Mouse (Mus musculus) MEL (cell line): Measurements from ENCODE around the gene Col13a1. TPM values are rescaled to one million over a fixed set of nuclear protein-coding genes. Genes with fewer than 3 reads are reported as not detected.

Source experiments
- DNase-seq: peaks from one replicate; pipeline ENCODE4 v3.0.0; 2011; ENCODE audit warnings: low read depth, low spot score
- H3K27ac ChIP-seq: 2 replicates; pipeline ENCODE4 v1.5.1; 2012; ENCODE audit warnings: low read depth, mild to moderate bottlenecking, control low read depth, low read length, moderate library complexity; ENCODE audit not compliant: control insufficient read depth
- H3K27me3 ChIP-seq, 2 experiments: fragments of 150-350 bp in 1 of 2; sonication (generic) in 1 of 2; 2 replicates each; pipeline ENCODE4 v1.6.1; 2012; ENCODE audit warnings: low read length in 2 of 2, mild to moderate bottlenecking in 2 of 2, improper control_type of control experiment in 1 of 2, moderate library complexity in 1 of 2; ENCODE audit not compliant: insufficient read depth in 2 of 2, control insufficient read depth in 1 of 2
- H3K36me3 ChIP-seq, 2 experiments: 2 replicates each; pipeline ENCODE4 v1.6.1; 2012 to 2014; ENCODE audit warnings: low read length in 2 of 2, improper control_type of control experiment in 1 of 2, inconsistent platforms in 1 of 2, mild to moderate bottlenecking in 1 of 2; ENCODE audit not compliant: insufficient read depth in 2 of 2, control insufficient read depth in 1 of 2
- H3K4me1 ChIP-seq, 2 experiments: fragments of 150-350 bp in 1 of 2; sonication (generic) in 1 of 2; 2 replicates each; pipeline ENCODE4 v1.6.1; 2012; ENCODE audit warnings: low read length in 2 of 2, improper control_type of control experiment in 1 of 2, mild to moderate bottlenecking in 1 of 2; ENCODE audit not compliant: insufficient read depth in 2 of 2, control insufficient read depth in 1 of 2
- H3K4me3 ChIP-seq, 2 experiments: fragments of 150-350 bp in 1 of 2; sonication (generic) in 1 of 2; 2 replicates each; pipeline ENCODE4 v1.5.1; 2012; ENCODE audit warnings: low read depth in 2 of 2, low read length in 2 of 2, mild to moderate bottlenecking in 2 of 2, moderate library complexity in 2 of 2, control low read depth in 1 of 2, improper control_type of control experiment in 1 of 2; ENCODE audit not compliant: control insufficient read depth in 1 of 2, insufficient read depth in 1 of 2
- H3K79me2 ChIP-seq: 2 replicates; pipeline ENCODE4 v1.6.1; 2012; ENCODE audit warnings: mild to moderate bottlenecking, low read length, moderate library complexity; ENCODE audit not compliant: control insufficient read depth, poor library complexity, insufficient read depth
- H3K9ac ChIP-seq: 2 replicates; pipeline ENCODE4 v1.6.1; 2012; ENCODE audit warnings: low read depth, mild to moderate bottlenecking, control low read depth, low read length, moderate library complexity; ENCODE audit not compliant: control insufficient read depth, poor library complexity, severe bottlenecking
- H3K9me3 ChIP-seq: fragments of 150-350 bp; sonication (generic); replicated peaks from 2 replicates; pipeline ENCODE4 v1.6.1; 2012; ENCODE audit warnings: mild to moderate bottlenecking, low read length, improper control_type of control experiment, moderate library complexity; ENCODE audit not compliant: insufficient read depth
- CHD2 ChIP-seq: IDR thresholded peaks from 2 replicates; pipeline ENCODE4 v1.6.1; 2011; ENCODE audit warnings: low read length, improper control_type of control experiment
- CTCF ChIP-seq, 3 experiments: IDR thresholded peaks in 2 of 3; conservative IDR thresholded peaks in 1 of 3; 2 replicates each; pipeline ENCODE4 v1.5.1; 2011 to 2012; ENCODE audit warnings: low read length in 3 of 3, low read depth in 2 of 3, mild to moderate bottlenecking in 2 of 3, improper control_type of control experiment in 1 of 3, inconsistent platforms in 1 of 3, mixed read lengths in 1 of 3, moderate library complexity in 1 of 3; ENCODE audit not compliant: control insufficient read depth in 1 of 3, insufficient read depth in 1 of 3, poor library complexity in 1 of 3, severe bottlenecking in 1 of 3
- HCFC1 ChIP-seq: IDR thresholded peaks from 2 replicates; pipeline ENCODE4 v1.6.1; 2012; ENCODE audit warnings: low read depth, mild to moderate bottlenecking, inconsistent platforms, low read length, improper control_type of control experiment, moderate library complexity
- MAFK ChIP-seq: IDR thresholded peaks from 2 replicates; pipeline ENCODE4 v1.6.1; 2011; ENCODE audit warnings: low read depth, mild to moderate bottlenecking, low read length, improper control_type of control experiment, borderline replicate concordance
- MEF2A ChIP-seq: IDR thresholded peaks from 2 replicates; pipeline ENCODE4 v1.6.1; 2014; ENCODE audit warnings: low read depth, mild to moderate bottlenecking, inconsistent platforms, low read length, improper control_type of control experiment; ENCODE audit not compliant: poor library complexity, insufficient replicate concordance, severe bottlenecking; ENCODE audit errors: extremely low read depth
- MYB ChIP-seq: IDR thresholded peaks from 2 replicates; pipeline ENCODE4 v1.6.1; 2011; ENCODE audit warnings: mild to moderate bottlenecking, low read depth, low read length, improper control_type of control experiment
- MYC ChIP-seq: IDR thresholded peaks from 2 replicates; pipeline ENCODE4 v1.6.1; 2011; ENCODE audit warnings: low read depth, mild to moderate bottlenecking, low read length, improper control_type of control experiment, moderate library complexity
- POLR2A ChIP-seq, 2 experiments: IDR thresholded peaks; 2 replicates each; pipeline ENCODE4 v1.6.1; 2011 to 2012; ENCODE audit warnings: low read length in 2 of 2, mild to moderate bottlenecking in 2 of 2, control low read depth in 1 of 2, improper control_type of control experiment in 1 of 2, low read depth in 1 of 2, moderate library complexity in 1 of 2; ENCODE audit not compliant: control insufficient read depth in 1 of 2, insufficient read depth in 1 of 2, poor library complexity in 1 of 2
- TAL1 ChIP-seq: IDR thresholded peaks from 2 replicates; pipeline ENCODE4 v1.6.1; 2012; ENCODE audit warnings: mild to moderate bottlenecking, inconsistent platforms, low read length, moderate library complexity, mixed read lengths
- USF1 ChIP-seq: IDR thresholded peaks from 2 replicates; pipeline ENCODE4 v1.6.1; 2014; ENCODE audit warnings: low read depth, mild to moderate bottlenecking, inconsistent platforms, low read length, improper control_type of control experiment, moderate library complexity
- ZC3H11A ChIP-seq: IDR thresholded peaks from 2 replicates; pipeline ENCODE4 v1.6.1; 2012; ENCODE audit warnings: low read depth, mild to moderate bottlenecking, inconsistent platforms, low read length, improper control_type of control experiment
- ZKSCAN1 ChIP-seq: IDR thresholded peaks from 2 replicates; pipeline ENCODE4 v1.6.1; 2012; ENCODE audit warnings: low read depth, mild to moderate bottlenecking, inconsistent platforms, low read length, improper control_type of control experiment, moderate library complexity
- ZMIZ1 ChIP-seq: IDR thresholded peaks from 2 replicates; pipeline ENCODE4 v1.6.1; 2012; ENCODE audit warnings: low read depth, mild to moderate bottlenecking, inconsistent platforms, low read length, improper control_type of control experiment, moderate library complexity
- ZNF384 ChIP-seq: IDR thresholded peaks from 2 replicates; pipeline ENCODE4 v1.6.1; 2012; ENCODE audit warnings: low read depth, mild to moderate bottlenecking, inconsistent platforms, low read length, improper control_type of control experiment
- polyA plus RNA-seq, 2 experiments: library from polyadenylated mRNA; stranded (reverse) in 1 of 2; unstranded in 1 of 2; fragments of >175 nt in 1 of 2; fragments of >200 nt in 1 of 2; gene quantifications; 2 replicates each; pipeline versions ENCODE4 v1.2.1 to v1.2.4; 2012; ENCODE audit warnings: low replicate concordance in 2 of 2, low read depth in 1 of 2; ENCODE audit not compliant: insufficient read length in 2 of 2, insufficient read depth in 1 of 2, missing spikeins in 1 of 2
- total RNA-seq: library from RNA; depleted of rRNA; stranded (reverse); fragments of 300-350 nt; gene quantifications from 2 replicates; pipeline ENCODE4 v1.2.3, GENCODE M21; 2012

Col13a1 gene
- total and polyA plus RNA-seq, 3 experiments: not detected

- Histone ChIP-seq H3K79me2 (no peaks in the 10 kb centered on the region), H3K9me3 (no peaks in the 10 kb centered on the region), H3K9ac (no peak overlapping the region), H3K4me1 (no peaks in the 10 kb centered on the region), H3K36me3 (no peaks in the 10 kb centered on the region), H3K4me3 (no peak overlapping the region), H3K27me3 (no peaks in the 10 kb centered on the region), H3K27ac (no peak overlapping the region)
- TF ChIP-seq TAL1 (no peak), ZMIZ1 (no peak), MYB (no peak), MYC (no peak), MAFK (no peak), ZC3H11A (no peak), MEF2A (no peak), USF1 (no peak), CHD2 (no peak), ZNF384 (no peak), HCFC1 (no peak), CTCF (IDR thresholded peaks at IDR 0.05 in 2 of 3, conservative IDR thresholded peaks at IDR 0.05 in 1 of 3; ENCODE audit: control insufficient read depth in 1 of 3, insufficient read depth in 1 of 3, low read depth in 2 of 3, low read length in 3 of 3, poor library complexity in 1 of 3, severe bottlenecking in 1 of 3) (no peak), POLR2A (IDR thresholded peaks at IDR 0.05; ENCODE audit: control insufficient read depth in 1 of 2, insufficient read depth in 1 of 2, low read depth in 1 of 2, low read length in 2 of 2, poor library complexity in 1 of 2) (no peak)
- DNase-seq: no peak
Observed at GRCm38 (mm10) chr10:62000216-62000615, 21.3 kb upstream of the Col13a1 start.

DNA sequence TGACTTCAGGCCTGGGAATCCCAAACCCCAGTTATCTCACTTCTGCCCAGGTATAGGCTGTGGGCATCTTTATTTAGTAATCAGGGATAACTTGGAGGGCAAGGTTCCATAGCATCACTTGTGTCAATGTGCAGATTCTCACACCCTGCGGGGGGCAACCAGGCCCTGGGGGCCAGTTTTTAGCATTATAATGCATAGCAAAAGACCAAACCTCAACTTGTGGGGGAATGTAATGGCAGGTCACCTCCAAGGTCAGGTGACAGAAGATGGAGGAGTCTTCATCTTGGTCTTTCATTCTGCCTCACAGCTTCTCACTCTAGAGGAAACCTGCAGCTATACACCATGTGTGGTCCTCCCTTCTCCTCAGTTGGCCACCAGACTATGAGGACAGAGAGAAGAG, 20.9 kb upstream of the Col13a1 start:
- Histone ChIP-seq H3K9me3 (no peaks in the 10 kb centered on the region), H3K36me3 (no peaks in the 10 kb centered on the region), H3K4me1 (no peaks in the 10 kb centered on the region), H3K9ac (no peak overlapping the region), H3K27me3 (no peaks in the 10 kb centered on the region)
- TF ChIP-seq TAL1 (no peak), ZKSCAN1 (no peak), USF1 (no peak)
- TF ChIP-seq, all 39 proteins: peak for 0
- Histone ChIP-seq H3K79me2 (no peaks in the 10 kb centered on the region), H3K27ac (no peak overlapping the region), H3K4me3 (no peak overlapping the region)
- DNase-seq: no peak
